Mouse (Mus musculus) spleen, postnatal 14 days (tissue): ENCODE results near the gene Pde12.

Experiments used
- DNase-seq, 2 experiments: peaks; one replicate each; pipeline ENCODE4 v3.0.0; 2021 to 2022; ENCODE audit warnings: low spot score in 2 of 2

The Pde12 gene

GRCm38 (mm10) chr14:26643006-26643624, 26.6 kb downstream of the Pde12 start:
- no peak for DNase-seq

DNA sequence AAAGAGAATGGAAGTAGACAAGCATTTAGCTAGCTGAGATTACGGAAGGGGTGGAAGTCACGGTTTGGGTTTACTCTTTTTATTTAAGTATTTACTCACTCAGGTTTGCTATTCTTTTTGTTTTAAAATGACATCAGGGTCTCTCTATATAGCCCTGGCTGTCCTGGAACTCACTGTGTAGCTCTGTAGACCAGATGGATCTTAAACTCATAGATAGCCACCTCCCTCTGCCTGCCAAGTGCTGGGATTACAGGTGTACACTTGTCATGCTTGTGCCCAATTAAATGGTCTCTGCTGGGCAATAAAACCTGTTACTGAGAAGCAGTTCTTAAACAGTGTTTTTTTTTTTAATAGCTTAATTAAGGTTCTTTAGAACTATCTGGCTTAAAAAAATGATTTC, 29.7 kb downstream of the Pde12 start:
- DNase-seq = no peak

DNA sequence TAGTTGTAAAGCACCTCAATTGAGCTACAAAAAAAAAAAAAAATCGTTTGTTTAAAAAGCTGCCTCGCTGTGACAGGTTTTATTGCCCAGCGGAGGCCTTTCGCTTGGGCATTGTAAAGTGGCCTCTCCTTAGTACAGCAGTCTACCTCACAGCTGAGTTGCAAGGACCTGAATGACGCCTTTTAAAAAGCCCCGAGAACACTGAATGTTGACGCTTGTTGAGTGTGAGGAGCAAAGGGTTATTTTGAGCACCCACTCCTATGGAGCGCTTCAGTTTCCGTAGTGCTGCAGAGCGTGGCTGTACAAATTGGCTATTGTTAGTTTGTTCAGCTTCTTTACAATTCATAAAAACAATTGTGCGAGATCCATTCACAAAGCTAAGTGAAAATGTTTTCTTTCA, 30.4 kb downstream of the Pde12 start:
- no peak for DNase-seq

DNA sequence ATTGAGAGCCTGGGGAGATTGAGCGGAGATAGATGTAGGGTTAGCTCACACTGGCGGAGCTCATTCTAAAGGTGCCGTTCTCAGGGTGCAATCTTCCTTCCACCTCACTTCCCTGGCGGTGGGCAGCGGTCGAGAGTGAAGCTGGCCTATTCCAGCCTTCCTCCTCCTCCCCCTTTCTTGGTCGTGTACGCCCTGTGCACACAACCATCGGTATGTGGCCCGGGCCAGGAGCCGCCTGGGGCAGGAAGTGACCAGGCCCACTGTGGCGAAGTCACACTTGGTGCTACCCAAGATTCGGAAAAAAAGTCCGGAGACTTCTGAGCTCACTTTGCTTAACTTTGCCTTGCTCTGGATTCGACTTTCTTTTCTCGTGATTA, 31.0 kb downstream of the Pde12 start:
- peak; percentile 33 to 35 for DNase-seq

- peak; percentile 96 for DNase-seq
Measured at GRCm38 (mm10) chr14:26637851-26638707, 31.6 kb downstream of the Pde12 start, which contains the start of gene Arf4. Gene Arf4 (plus strand): TSS chr14:26638074.

DNA sequence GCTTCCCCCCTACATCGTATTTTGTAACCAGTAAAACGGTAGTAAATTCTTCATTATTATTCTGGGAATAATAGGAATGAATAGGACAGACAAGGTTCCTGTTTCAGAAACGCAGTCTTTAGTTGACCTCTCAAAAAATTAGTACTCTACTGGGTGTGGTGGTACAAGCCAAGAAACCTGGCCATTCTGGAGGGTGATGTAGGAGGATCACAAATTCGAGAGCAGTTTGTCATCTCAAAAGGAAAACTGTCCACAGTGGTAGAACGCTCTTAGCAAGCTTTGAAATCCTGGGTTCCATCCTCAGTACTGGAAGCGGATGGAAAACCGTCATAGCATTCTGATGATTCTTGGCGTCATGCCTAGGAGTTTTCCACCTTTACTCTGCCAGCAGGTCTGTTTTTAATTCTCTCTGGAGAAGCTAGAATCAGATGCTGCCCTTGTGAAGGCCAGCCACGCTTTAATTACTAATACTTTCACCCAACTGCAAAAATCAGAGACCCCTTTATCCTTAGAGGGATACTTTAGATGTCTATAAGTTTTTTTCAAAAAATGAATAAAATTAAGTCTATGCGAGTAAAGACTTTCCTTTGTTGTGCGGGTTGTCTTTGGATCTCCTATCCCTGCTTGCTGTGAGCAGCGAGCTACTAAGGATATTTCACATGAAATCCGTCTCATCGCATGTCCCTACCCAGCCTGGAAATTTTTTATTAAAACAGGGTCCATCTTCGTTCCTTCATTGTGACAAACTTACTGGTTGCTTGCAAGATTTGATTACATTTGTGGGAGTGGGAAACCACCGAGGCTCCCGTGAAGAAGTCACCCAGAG, 32.4 kb downstream of the Pde12 start:
- DNase-seq = no peak

DNA sequence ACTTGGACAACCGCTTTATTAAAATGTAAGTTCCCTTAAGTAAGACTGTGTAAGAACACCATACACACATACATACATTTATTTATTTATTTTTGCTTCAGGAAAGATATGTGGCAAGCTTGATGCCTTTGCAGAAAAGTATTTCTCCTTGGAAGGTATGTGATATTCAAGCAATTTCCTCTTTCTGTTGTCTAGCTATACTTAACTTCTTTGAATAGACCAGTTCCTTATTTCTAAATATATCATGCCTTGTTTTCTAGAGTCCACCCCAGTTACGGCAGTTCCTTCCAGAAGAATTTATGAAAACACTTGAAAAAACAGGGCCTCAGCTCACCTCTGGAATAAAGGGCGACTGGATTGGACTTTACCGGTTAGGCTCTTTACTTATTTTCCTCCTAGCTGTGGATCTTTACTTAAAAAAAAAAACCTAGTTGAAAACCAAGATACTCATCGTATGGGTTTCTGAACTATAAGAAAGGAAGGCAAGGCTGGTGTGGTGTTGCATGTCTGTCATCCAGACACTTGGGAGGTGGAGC, 43.0 kb downstream of the Pde12 start:
- no peak for DNase-seq

DNA sequence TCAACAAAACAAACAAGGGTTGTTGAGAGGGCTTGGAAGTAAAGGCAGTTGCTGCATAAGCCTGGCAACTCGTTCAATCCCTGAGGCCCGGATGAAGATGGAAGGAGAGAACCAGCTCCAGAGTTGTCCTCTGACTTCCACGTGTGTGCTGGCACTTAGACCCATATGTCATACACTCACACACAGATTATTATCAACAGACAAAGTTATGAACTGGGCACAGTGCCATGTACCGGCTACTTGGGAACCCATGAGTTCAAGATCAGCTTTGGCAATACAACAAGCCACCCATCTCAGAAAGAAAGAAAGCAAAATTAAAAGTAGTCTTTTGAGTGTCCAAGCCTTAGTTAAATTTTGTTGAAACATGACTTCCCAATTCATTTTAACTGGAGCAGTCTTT, 44.4 kb downstream of the Pde12 start:
- no peak for DNase-seq

DNA sequence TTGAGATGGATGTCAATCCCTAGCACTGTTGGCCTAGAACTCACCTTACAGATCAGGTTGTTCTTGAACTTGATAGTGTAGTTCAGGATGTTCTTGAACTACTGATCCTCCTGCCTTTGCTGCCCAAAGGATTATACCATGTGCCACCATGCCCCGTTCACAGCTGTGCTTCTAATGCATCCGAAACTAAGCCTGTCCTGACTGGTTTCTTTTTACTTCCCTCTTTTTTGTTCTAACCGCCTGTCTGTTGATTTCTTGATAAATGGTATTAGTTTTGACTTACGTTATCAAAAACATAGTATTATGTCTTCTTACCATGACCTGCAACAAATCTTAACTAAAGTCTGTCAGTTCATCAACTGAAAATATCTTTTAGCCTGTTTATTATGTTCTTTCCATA, 59.0 kb downstream of the Pde12 start:
- no peak for DNase-seq
